Mouse (Mus musculus) embryonic facial prominence, embryonic 11.5 days (tissue): Measurements from ENCODE around the gene Poll. TPM values are rescaled to one million over a fixed set of nuclear protein-coding genes. Genes with fewer than 3 reads are reported as not detected.

Experiments used
- ATAC-seq: fragments of 200-750 bp; cut with Nextera tagmentation; replicated peaks from 2 replicates; pipeline ENCODE4 v1.8.0; 2017; ENCODE audit warnings: low read depth; ENCODE audit not compliant: insufficient number of reproducible peaks, low FRiP score, low TSS enrichment
- DNase-seq: peaks from one replicate; pipeline ENCODE4 v3.0.0-alpha.2; 2015; ENCODE audit warnings: low spot score
- H3K27ac ChIP-seq: fragments of 300-500 bp; sonication (generic); replicated peaks from 2 replicates; pipeline ENCODE4 v1.5.1; 2014; ENCODE audit warnings: mild to moderate bottlenecking, low read depth, low read length, control low read depth
- H3K27me3 ChIP-seq: fragments of 300-500 bp; sonication (generic); 2 replicates; pipeline ENCODE4 v1.6.1; 2014; ENCODE audit warnings: mild to moderate bottlenecking, low read length, moderate library complexity, mixed read lengths; ENCODE audit not compliant: control insufficient read depth, insufficient read depth
- H3K36me3 ChIP-seq: fragments of 300-500 bp; sonication (generic); replicated peaks from 2 replicates; pipeline ENCODE4 v1.6.1; 2014; ENCODE audit warnings: low read depth, mild to moderate bottlenecking, low read length, moderate library complexity, mixed read lengths; ENCODE audit not compliant: control insufficient read depth, insufficient read depth
- H3K4me1 ChIP-seq: fragments of 300-500 bp; sonication (generic); 2 replicates; pipeline ENCODE4 v1.6.1; 2014; ENCODE audit warnings: low read length, mixed read lengths; ENCODE audit not compliant: control insufficient read depth, insufficient read depth
- H3K4me2 ChIP-seq: fragments of 300-500 bp; sonication (generic); 2 replicates; pipeline ENCODE4 v1.6.1; 2014; ENCODE audit warnings: low read depth, mild to moderate bottlenecking, control low read depth, low read length, moderate library complexity
- H3K4me3 ChIP-seq: fragments of 300-500 bp; sonication (generic); 2 replicates; pipeline ENCODE4 v1.5.1; 2014; ENCODE audit warnings: low read depth, low read length, control low read depth
- H3K9ac ChIP-seq: fragments of 300-500 bp; sonication (generic); replicated peaks from 2 replicates; pipeline ENCODE4 v1.6.1; 2014; ENCODE audit warnings: mild to moderate bottlenecking, control low read depth, low read length
- H3K9me3 ChIP-seq: fragments of 300-500 bp; sonication (generic); replicated peaks from 2 replicates; pipeline ENCODE4 v1.6.1; 2016; ENCODE audit warnings: mild to moderate bottlenecking, low read length, inconsistent platforms, mixed read lengths; ENCODE audit not compliant: control insufficient read depth
- WGBS: fragments of 180-500 bp; shearing (Covaris S2); extraction: QIAGEN DNeasy Blood & Tissue Kit; methylation state at CpG from one replicate; pipeline ENCODE4 v1.1.7; 2014; 5-methylcytosine and 5-hydroxymethylcytosine counted together
- polyA plus RNA-seq: library from polyadenylated mRNA; unstranded; fragments of >200 nt; fragmentation: Nextera tagmentation; extraction: Ambion mirVana; gene quantifications from 2 replicates; pipeline ENCODE4 v1.2.1, GENCODE M21; 2014

Gene Poll
- 15.3 and 18.2 TPM in 2 replicates for polyA plus RNA-seq

DNA sequence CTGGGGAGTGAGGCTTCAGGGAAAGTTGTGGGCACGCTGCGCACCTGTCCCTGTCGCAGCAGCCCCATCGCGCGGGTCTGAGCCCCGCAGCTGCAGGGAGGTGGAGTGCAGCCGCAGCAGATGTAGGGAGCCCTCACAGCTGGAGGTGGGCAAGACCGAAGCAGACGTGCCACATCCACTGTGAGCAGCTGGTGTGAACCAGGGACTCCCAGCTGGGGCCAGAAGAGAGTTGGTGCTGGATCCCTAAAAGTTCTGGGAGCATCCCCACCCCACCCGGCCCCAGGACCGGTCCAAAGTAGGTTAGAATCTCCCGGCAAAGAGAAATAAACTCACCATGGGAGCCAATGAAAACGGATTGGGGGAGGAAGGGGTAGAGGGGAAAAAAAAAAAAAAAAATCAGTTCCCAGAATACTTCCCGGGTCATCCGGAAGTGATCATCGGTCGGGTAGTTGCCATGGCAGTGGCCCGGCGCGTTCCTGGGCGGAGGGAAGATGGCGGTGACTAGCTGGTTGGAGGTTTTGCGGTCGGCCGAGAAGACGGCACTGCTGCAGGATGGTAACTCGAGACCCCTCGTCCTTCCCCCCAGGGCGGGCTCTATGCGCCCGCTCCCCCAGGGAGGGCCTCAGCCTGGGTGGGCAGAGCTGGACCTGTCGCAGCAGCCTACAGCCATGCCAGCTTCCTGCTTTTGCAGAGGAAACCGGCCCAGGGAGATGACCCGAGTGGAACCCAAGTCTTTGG lies at the start of gene Poll, which contains the start of gene Gm17018:
Poll (minus strand) TSS at position 379 of the 738 bp plus-strand sequence.
Gm17018 (plus strand) TSS at position 463 of the 738 bp plus-strand sequence.
- Histone ChIP-seq H3K27ac (no peak within 1 kb of the TSS; the same call in 1 of the 2 replicates), H3K27me3 (no peaks in the 10 kb centered on the region), H3K9ac (peak within 1 kb of the TSS; percentile 69), H3K4me1 (no peaks in the 10 kb centered on the region), H3K4me2 (peak within 1 kb of the TSS; percentile 74), H3K36me3 (no peaks in the 10 kb centered on the region), H3K4me3 (peak within 1 kb of the TSS; percentile 70), H3K9me3 (no peaks in the 10 kb centered on the region)
- under 1% methylated on average over 35 of the region's 35 CpGs for WGBS
- ATAC-seq = peak; percentile 68
- peak; percentile 92 for DNase-seq

GRCm38 (mm10) chr19:45608648-45609339 lies 48.5 kb upstream of the Poll start:
- no peak overlapping the region for H3K4me3 ChIP-seq
- H3K4me1 ChIP-seq = peaks cover 3% of the 10 kb centered on the region; the same call in 1 of the 2 replicates
- DNase-seq (no peak), ATAC-seq (no peak)
- H3K36me3 ChIP-seq = no peaks in the 10 kb centered on the region
- H3K27ac ChIP-seq = no peak overlapping the region
- 84% methylated on average over 13 of the region's 13 CpGs for WGBS
- no peak overlapping the region for H3K9ac ChIP-seq
- H3K9me3 ChIP-seq = no peaks in the 10 kb centered on the region
- no peaks in the 10 kb centered on the region for H3K27me3 ChIP-seq
- no peak overlapping the region for H3K4me2 ChIP-seq

- WGBS = 25% methylated on average over 7 of the region's 7 CpGs
- no peaks in the 10 kb centered on the region for H3K36me3 ChIP-seq
- H3K27me3 ChIP-seq = no peaks in the 10 kb centered on the region
- H3K4me2 ChIP-seq = no peak overlapping the region; the same call in 1 of the 2 replicates
- DNase-seq = peak; percentile 40
- no peak overlapping the region for H3K9ac ChIP-seq
- H3K4me3 ChIP-seq = no peak overlapping the region
- peak overlapping the region; percentile 43; the same call in 1 of the 2 replicates for H3K27ac ChIP-seq
- H3K9me3 ChIP-seq = no peaks in the 10 kb centered on the region
- ATAC-seq = peak; percentile 61; the same call in 1 of the 2 replicates
- peaks cover 3% of the 10 kb centered on the region; the same call in 1 of the 2 replicates for H3K4me1 ChIP-seq
Measured at GRCm38 (mm10) chr19:45607479-45607878, 47.1 kb upstream of the Poll start.

DNA sequence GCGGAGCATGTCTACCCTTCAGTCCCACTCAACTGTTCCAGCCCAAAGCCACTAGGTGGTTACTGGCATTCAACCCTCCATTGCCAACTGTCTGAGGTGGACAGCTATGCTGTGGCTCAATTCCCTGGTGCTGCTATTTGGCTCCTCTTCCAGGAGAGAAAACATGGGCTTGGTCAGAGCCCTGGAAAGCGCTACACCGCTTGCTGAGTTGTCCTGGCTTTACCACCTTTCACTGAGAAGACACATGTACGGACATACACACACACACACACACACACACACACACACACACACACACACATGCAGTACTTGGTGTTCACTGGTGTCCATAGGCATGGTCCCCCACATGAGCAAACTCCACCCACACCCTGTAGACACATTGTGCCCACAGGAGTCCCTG lies 46.4 kb upstream of the Poll start:
- no peak overlapping the region for H3K4me3 ChIP-seq
- ATAC-seq = no peak
- no peak overlapping the region for H3K4me2 ChIP-seq
- H3K9me3 ChIP-seq = no peaks in the 10 kb centered on the region
- H3K27ac ChIP-seq = no peak overlapping the region
- H3K4me1 ChIP-seq = peaks cover 3% of the 10 kb centered on the region; the same call in 1 of the 2 replicates
- no peak overlapping the region for H3K9ac ChIP-seq
- no peaks in the 10 kb centered on the region for H3K27me3 ChIP-seq
- DNase-seq = no peak
- WGBS = 71% methylated on average over 4 of the region's 4 CpGs
- no peaks in the 10 kb centered on the region for H3K36me3 ChIP-seq

DNA sequence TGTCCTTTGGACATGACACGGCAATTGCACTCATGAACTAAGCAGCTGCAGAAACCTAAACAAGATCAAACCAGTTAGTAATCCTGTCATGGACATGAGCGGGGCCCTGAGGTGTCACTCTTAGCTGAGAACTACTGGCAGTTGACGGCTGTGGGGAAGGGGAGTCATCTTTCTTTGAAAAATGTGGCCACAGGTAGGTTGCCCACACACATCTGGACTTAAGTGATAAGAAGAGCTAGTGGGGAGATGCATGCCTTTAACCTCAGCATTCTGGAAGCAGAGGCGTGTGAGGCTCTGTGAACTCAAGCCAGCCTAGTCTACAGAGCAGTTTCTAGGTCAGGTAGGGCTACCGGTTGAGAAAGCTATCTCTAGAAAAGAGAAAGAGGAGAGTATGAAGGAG lies 42.3 kb upstream of the Poll start:
- WGBS = 84% methylated on average over 5 of the region's 5 CpGs
- Histone ChIP-seq H3K9me3 (no peaks in the 10 kb centered on the region), H3K36me3 (no peaks in the 10 kb centered on the region), H3K27me3 (no peaks in the 10 kb centered on the region), H3K4me3 (no peak overlapping the region), H3K9ac (no peak overlapping the region), H3K27ac (no peak overlapping the region), H3K4me2 (no peak overlapping the region), H3K4me1 (peaks cover 1% of the 10 kb centered on the region; the same call in 1 of the 2 replicates)
- ATAC-seq (no peak), DNase-seq (no peak)

- Histone ChIP-seq H3K27me3 (no peaks in the 10 kb centered on the region; the same call in 1 of the 2 replicates), H3K9ac (no peak overlapping the region), H3K4me2 (no peak overlapping the region), H3K36me3 (no peaks in the 10 kb centered on the region), H3K9me3 (no peaks in the 10 kb centered on the region), H3K4me3 (no peak overlapping the region), H3K27ac (no peak overlapping the region), H3K4me1 (no peaks in the 10 kb centered on the region)
- ATAC-seq (no peak), DNase-seq (no peak)
- WGBS = 67% methylated on average over 4 of the region's 4 CpGs
Measured at GRCm38 (mm10) chr19:45597106-45597505, 36.8 kb upstream of the Poll start.

- H3K27ac ChIP-seq = no peak overlapping the region
- no peak overlapping the region for H3K4me2 ChIP-seq
- no peak overlapping the region for H3K9ac ChIP-seq
- no peaks in the 10 kb centered on the region for H3K36me3 ChIP-seq
- no peak overlapping the region for H3K4me3 ChIP-seq
- no peaks in the 10 kb centered on the region for H3K9me3 ChIP-seq
- no peaks in the 10 kb centered on the region; the same call in 1 of the 2 replicates for H3K27me3 ChIP-seq
- 48% methylated on average over 6 of the region's 6 CpGs for WGBS
- DNase-seq (no peak), ATAC-seq (peak; percentile 50)
- no peaks in the 10 kb centered on the region for H3K4me1 ChIP-seq
Measured at GRCm38 (mm10) chr19:45596434-45596833, 36.1 kb upstream of the Poll start.

- H3K27me3 ChIP-seq = no peaks in the 10 kb centered on the region; the same call in 1 of the 2 replicates
- no peaks in the 10 kb centered on the region for H3K4me1 ChIP-seq
- H3K4me2 ChIP-seq = no peak overlapping the region
- no peaks in the 10 kb centered on the region for H3K36me3 ChIP-seq
- H3K9ac ChIP-seq = no peak overlapping the region
- H3K4me3 ChIP-seq = no peak overlapping the region
- DNase-seq = no peak
- peak; percentile 69 for ATAC-seq
- no peaks in the 10 kb centered on the region for H3K9me3 ChIP-seq
- no peak overlapping the region for H3K27ac ChIP-seq
- WGBS = 23% methylated on average over 7 of the region's 7 CpGs
Measured at GRCm38 (mm10) chr19:45596019-45596418, 35.7 kb upstream of the Poll start.
